Mouse (Mus musculus) spleen, postnatal 36 days (tissue): ENCODE data around the gene Adh1.

Experiments used
- DNase-seq, 2 experiments: peaks; one replicate each; pipeline ENCODE4 v3.0.0; 2022; ENCODE audit warnings: low spot score in 2 of 2, mixed read lengths in 1 of 2

The Adh1 gene

GRCm38 (mm10) chr3:138287686-138288085, 26.9 kb downstream of the Adh1 start:
- no peak for DNase-seq

GRCm38 (mm10) chr3:138290672-138291071, 29.9 kb downstream of the Adh1 start:
- DNase-seq: no peak

DNA sequence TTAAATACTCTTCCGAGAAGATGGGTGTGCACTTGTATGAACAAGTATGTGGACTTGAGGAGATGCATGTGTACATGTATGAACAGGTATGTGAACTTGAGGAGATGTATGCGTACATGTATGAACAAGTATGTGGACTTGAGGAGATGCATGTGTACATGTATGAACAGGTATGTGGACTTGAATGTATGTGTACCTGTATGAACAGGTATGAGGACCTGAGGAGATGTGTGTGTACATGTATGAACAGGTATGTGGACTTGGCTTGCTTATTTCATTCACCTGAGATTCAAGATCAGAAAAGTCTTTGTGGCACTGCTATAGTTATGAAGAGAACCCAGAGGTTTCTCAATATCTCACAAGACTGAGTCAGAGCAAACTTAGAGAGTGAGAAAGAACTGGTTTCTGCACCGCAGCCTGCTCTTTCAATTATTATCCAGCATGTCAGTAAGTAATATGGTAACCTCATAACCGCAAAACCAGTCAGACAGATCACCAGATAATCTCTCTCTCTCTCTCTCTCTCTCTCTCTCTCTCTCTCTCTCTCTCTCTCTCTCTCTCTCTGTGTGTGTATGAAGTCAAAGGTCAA, 30.8 kb downstream of the Adh1 start:
- no peak for DNase-seq

- no peak for DNase-seq
Measured at GRCm38 (mm10) chr3:138293298-138293895, 32.6 kb downstream of the Adh1 start.

GRCm38 (mm10) chr3:138300130-138300529, 39.3 kb downstream of the Adh1 start:
- DNase-seq: no peak

- no peak for DNase-seq
Measured at GRCm38 (mm10) chr3:138302676-138303075, 41.9 kb downstream of the Adh1 start.

DNA sequence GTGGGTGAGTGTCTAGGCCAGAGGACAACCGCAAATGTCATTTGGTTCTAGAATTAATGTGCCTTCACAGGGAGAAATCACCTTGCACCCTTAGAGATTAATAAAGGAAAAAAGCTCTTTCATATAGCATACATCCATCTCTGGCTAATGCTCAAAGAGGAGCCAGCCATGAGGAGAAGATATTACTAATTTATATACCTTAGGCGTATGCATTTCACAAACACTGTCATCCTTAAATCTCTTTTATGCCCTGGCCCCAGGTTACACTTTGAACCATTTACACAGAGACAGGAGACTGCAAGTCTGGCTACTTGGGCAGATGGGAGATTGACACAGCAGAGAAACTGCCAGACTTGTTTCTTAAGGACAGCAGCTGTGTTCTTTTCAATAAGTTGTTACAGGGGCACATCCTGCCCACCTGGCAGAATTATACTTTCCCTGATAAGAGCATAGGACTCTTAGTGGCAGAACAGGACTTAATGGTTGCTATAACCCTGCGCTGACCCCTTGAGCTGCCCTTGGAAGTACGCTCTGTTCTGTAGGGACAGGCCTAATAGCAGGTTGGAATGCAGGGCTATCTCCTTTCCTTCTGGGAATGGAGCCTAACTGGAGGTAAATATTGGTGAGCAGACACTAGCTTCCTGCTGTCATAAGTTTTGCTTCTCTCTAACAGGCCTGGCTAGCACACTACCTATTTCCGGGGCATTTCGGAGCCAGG, 43.1 kb downstream of the Adh1 start:
- no peak for DNase-seq

GRCm38 (mm10) chr3:138304489-138304871, 43.7 kb downstream of the Adh1 start:
- DNase-seq: no peak

DNA sequence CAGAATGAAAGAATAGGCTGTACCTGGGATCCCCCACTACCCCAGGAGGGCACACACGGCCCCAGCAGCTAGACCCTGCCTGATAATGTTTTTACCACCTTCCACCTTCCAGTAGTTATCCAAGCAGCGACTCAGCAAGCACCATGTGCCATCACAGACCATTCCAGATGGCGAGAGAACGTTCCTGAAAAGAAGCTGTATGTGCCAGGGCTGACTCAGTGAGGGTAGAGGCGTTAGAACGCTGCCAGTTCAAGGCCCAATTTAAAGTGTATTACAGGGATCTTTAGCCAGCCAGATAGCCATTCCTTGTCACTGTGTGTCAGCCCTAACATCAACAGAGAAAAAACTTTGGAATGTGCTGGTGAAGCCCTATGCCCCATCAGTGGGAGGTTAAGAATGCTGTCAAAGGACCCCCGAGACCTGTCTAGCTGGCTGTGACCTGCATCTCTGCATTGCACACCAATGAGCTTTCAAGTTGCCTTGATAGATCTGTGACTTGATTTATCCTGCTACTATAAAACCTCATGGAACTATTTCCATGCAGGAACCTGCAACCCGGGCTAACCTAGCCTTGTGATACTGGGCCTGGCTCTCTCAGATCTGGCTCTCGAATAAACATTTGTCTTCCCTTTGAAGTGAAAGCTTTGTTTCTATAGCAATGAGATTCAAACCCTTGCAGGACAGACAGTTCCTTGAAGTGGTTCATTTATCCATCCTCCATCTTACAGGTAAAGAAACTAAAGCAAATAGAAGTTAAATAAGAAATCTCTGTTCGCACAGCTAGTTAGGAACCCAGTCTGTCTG, 44.9 kb downstream of the Adh1 start:
- DNase-seq: no peak

DNA sequence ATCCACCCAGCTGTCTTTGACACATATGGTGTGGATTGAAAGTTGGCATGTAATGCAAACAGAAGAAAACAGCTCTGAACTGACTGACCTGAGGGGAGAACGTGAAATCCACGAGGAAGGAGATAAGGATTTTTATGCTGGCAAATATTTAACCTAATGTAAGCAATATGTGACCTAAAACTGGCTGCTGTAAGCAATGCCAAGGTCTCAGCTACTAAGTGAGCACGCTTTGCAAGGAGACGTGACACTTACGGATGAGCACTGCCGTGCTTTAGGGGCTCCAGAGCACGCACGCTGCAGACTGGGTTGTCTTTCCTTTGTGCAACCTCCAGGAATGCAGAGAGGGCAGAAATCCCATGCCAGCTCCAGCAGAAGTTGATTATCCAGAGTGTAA, 45.5 kb downstream of the Adh1 start:
- no peak for DNase-seq

DNA sequence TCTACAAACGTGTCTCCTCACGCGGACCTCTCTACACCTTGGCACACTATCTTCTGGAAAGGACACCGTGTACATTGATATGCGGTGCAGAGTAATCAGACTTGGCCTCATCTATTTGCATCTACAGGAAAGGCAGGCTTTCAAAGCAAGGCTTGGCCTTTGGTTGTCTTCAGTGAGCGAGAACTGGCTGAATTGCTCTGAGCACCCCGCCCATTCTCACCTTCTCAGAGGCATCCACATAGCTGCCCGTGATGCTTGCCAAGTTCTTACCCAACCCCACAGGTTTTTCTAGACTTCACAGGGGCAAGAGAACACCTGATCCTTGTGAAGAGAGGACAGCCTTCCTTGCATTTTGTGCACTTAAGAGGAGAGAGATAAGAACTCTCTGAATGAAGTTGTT, 49.1 kb downstream of the Adh1 start:
- no peak for DNase-seq

- DNase-seq: no peak
Measured at GRCm38 (mm10) chr3:138311015-138311414, 50.2 kb downstream of the Adh1 start.

- DNase-seq: no peak
Measured at GRCm38 (mm10) chr3:138312965-138313364, 52.2 kb downstream of the Adh1 start, which contains the start of gene Adh6a. TSS of gene Adh6a (plus strand) at chr3:138313286.

DNA sequence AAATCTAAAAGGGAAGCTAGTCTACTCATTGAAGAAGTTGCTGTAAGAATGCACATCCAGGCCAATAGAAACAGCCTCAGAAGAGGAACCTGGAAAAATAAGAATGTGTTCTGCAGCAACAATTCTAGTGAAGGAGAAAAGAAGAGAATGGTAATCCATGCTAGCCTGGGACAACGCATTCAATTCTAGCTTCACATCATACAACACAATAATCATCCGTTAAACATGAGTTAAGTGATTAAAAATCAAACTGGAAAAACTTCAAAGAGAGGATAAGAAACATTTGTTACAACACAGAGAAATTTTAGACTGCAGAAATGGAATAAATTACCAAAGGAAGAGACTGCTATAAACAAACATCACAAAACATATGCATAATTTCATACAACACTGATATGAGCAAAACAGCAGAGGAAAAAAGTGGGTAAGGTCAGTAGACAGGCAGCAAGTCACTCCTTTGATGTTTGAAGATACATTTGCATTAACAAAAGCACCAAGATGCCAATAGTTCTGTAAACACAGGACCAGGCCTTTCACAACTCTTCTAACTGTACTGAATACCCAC, 56.2 kb downstream of the Adh1 start:
- DNase-seq: no peak

DNA sequence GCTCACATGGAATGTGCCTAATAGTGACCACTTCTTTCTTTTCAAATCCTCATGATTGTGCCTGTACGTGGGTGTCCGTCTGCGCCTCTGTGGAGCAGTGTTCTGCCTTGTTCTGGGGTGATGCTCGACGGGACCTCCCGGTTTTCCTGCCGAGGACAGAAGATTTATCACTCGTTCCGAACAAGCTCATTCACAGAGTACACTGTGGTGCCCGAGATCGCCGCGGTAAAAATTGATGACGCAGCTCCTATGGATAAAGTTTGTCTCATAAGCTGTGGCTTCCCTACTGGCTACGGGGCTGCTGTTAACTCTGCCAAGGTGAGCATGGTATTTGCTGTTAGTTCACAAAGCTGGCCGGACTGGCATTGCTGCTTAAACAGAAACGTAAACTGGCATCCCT, 64.2 kb downstream of the Adh1 start:
- DNase-seq: no peak

GRCm38 (mm10) chr3:138325466-138325865, 64.7 kb downstream of the Adh1 start:
- DNase-seq: no peak

DNA sequence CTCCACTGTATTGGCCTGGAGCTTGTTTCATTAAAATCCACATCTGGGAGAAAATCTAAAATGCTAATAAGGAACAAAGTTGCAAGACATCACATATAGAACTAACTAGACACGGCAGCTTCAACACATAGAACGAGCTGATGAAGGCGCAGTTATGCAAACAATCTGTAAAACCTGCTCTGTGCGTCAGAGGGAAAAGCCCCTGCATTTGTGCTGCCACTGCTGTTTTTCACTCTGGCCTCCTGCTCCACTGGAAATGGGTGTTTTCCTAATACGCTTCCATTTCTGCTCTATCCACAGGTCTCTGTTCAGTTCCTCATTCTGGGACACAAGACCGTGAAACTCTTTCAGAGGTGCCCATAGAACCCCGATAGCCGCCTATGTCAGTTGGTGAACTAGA, 73.1 kb downstream of the Adh1 start:
- DNase-seq: no peak

DNA sequence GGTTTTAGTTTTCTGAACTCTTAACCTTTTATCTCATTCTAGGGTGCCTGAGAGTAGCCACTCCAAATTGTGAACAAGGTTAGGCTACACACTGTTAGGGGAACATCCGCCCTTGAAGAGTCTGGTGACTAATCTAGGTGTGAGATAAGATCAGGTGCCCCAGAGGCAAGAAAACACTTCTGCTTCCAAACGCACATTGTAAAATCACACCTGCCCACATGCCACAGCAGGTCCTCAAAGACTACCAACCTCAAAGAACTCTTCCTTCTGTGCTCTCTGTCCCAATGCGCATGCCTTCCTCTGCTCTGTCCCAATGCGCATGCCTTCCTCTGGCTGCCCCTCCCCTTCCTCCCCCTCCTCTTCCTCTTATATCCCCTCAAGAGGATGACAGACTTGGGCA, 73.5 kb downstream of the Adh1 start:
- no peak for DNase-seq

DNA sequence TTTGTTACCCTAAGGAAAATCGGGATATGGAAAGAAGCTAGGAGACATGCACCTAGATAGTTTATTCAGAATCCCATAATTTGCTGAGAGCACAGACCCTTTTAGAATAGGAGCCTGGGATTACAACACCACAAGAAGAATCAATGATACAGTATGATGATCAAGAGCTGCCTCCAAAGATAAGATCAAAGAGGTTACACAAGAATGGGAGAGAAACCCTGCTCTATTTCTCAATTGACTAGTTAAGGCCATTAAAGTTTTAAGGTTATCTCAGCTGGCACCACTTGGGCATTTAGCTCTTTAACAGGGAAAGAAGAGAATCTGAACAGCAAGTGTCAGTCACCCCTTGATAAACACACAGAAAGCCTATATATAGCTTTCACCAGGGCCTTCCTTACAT, 74.8 kb downstream of the Adh1 start:
- DNase-seq: no peak

DNA sequence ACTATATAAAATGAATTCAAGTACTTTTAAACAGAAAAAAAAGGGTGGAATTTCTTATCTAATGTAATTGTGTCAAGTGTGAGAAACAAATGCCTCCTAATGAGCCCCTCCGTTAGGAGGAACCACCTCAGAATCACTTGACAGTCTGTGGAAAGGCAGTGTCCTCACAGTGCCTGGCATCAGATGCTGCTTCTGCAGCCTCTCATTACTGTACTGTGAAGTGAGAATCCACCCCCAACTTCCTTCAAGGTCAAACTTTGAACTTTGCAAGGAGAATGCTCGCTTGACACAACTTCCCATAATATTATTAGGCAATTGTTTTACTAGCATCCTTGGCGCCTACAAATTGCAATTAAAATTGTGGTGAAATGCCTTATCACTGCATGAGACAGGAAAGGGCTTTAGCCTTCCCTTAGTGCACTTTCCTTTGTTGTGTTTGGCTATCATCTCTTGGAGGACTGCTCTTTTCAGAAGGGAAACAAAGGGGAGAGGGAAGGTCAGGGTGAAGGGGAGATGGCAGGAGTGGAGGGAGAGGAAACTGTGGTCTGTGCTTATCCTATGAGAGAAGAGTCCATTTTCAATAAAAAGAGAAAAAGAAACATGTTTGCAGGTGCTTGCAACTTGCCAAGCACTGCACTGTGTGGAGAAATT, 75.4 kb downstream of the Adh1 start:
- DNase-seq: no peak
